Mouse (Mus musculus) embryonic facial prominence, embryonic 10.5 days (tissue): ENCODE data around the gene Npy5r. TPM values are rescaled to one million over a fixed set of nuclear protein-coding genes. Genes with fewer than 3 reads are reported as not detected.

Experiments used
- DNase-seq: peaks from one replicate; pipeline ENCODE4 v3.0.0-alpha.2; 2017; ENCODE audit warnings: low spot score
- H3K27ac ChIP-seq: fragments of 300-500 bp; sonication (generic); replicated peaks from 2 replicates; pipeline ENCODE4 v1.5.1; 2016; ENCODE audit warnings: mild to moderate bottlenecking
- H3K27me3 ChIP-seq: fragments of 300-500 bp; sonication (generic); replicated peaks from 2 replicates; pipeline ENCODE4 v1.6.1; 2016; ENCODE audit warnings: low read depth, mild to moderate bottlenecking; ENCODE audit not compliant: poor library complexity, severe bottlenecking
- H3K36me3 ChIP-seq: fragments of 300-500 bp; sonication (generic); replicated peaks from 2 replicates; pipeline ENCODE4 v1.6.1; 2016; ENCODE audit warnings: mild to moderate bottlenecking, moderate library complexity
- H3K4me1 ChIP-seq: fragments of 300-500 bp; sonication (generic); 2 replicates; pipeline ENCODE4 v1.6.1; 2016
- H3K4me3 ChIP-seq: fragments of 300-500 bp; sonication (generic); 2 replicates; pipeline ENCODE4 v1.5.1; 2016; ENCODE audit warnings: mild to moderate bottlenecking, moderate library complexity
- H3K9me3 ChIP-seq: fragments of 300-500 bp; sonication (generic); 2 replicates; pipeline ENCODE4 v1.6.1; 2016; ENCODE audit warnings: mild to moderate bottlenecking
- WGBS: fragments of 180-500 bp; shearing (Covaris S2); methylation state at CpG from one replicate; pipeline ENCODE4 v1.1.7; 2016; 5-methylcytosine and 5-hydroxymethylcytosine counted together
- polyA plus RNA-seq: library from polyadenylated mRNA; unstranded; fragments of >200 nt; fragmentation: Nextera tagmentation; extraction: Ambion mirVana; gene quantifications from 2 replicates; pipeline ENCODE4 v1.2.1, GENCODE M21; 2016

Npy5r gene
- 0.06 TPM in 1 of 2 replicates, not detected in the other for polyA plus RNA-seq

- Histone ChIP-seq H3K27me3 (peaks cover 48% of the 10 kb centered on the region), H3K36me3 (no peaks in the 10 kb centered on the region), H3K9me3 (no peaks in the 10 kb centered on the region), H3K4me1 (peaks cover 8% of the 10 kb centered on the region), H3K4me3 (peak within 1 kb of the TSS; percentile 64), H3K27ac (peak within 1 kb of the TSS; percentile 54; the same call in 1 of the 2 replicates)
- peak; percentile 64 for DNase-seq
- 2% methylated on average over 43 of the region's 43 CpGs for WGBS
Observed at GRCm38 (mm10) chr8:66687511-66688329, at the start of gene Npy5r. Npy5r (minus strand) TSS chr8:66688128.

GRCm38 (mm10) chr8:66731957-66732356, 44.0 kb upstream of the Npy5r start:
- H3K27ac ChIP-seq: no peak overlapping the region
- H3K9me3 ChIP-seq: no peaks in the 10 kb centered on the region
- H3K4me1 ChIP-seq: no peaks in the 10 kb centered on the region
- H3K36me3 ChIP-seq: no peaks in the 10 kb centered on the region
- 48% methylated on average over 5 of the region's 5 CpGs for WGBS
- no peaks in the 10 kb centered on the region for H3K27me3 ChIP-seq
- no peak overlapping the region for H3K4me3 ChIP-seq
- DNase-seq: no peak

GRCm38 (mm10) chr8:66729446-66729845, 41.5 kb upstream of the Npy5r start:
- Histone ChIP-seq H3K27me3 (no peaks in the 10 kb centered on the region), H3K4me1 (no peaks in the 10 kb centered on the region), H3K27ac (no peak overlapping the region), H3K9me3 (no peaks in the 10 kb centered on the region), H3K4me3 (no peak overlapping the region), H3K36me3 (no peaks in the 10 kb centered on the region)
- DNase-seq: no peak
- WGBS: 24% methylated on average over 7 of the region's 7 CpGs

GRCm38 (mm10) chr8:66722835-66723234, 34.9 kb upstream of the Npy5r start:
- no peak for DNase-seq
- no peaks in the 10 kb centered on the region for H3K9me3 ChIP-seq
- no peaks in the 10 kb centered on the region for H3K4me1 ChIP-seq
- no peaks in the 10 kb centered on the region for H3K27me3 ChIP-seq
- H3K36me3 ChIP-seq: no peaks in the 10 kb centered on the region
- H3K4me3 ChIP-seq: no peak overlapping the region
- WGBS: 82% methylated on average over 2 of the region's 2 CpGs
- no peak overlapping the region for H3K27ac ChIP-seq

GRCm38 (mm10) chr8:66714324-66714975, 26.5 kb upstream of the Npy5r start:
- no peaks in the 10 kb centered on the region for H3K36me3 ChIP-seq
- H3K27ac ChIP-seq: no peak overlapping the region
- no peak for DNase-seq
- no peaks in the 10 kb centered on the region for H3K27me3 ChIP-seq
- H3K4me3 ChIP-seq: no peak overlapping the region
- no peaks in the 10 kb centered on the region; the same call in 1 of the 2 replicates for H3K9me3 ChIP-seq
- 94% methylated on average over 7 of the region's 7 CpGs for WGBS
- H3K4me1 ChIP-seq: no peaks in the 10 kb centered on the region

GRCm38 (mm10) chr8:66698782-66699181, 10.9 kb upstream of the Npy5r start:
- 73% methylated on average over 7 of the region's 7 CpGs for WGBS
- Histone ChIP-seq H3K4me1 (peaks cover 4% of the 10 kb centered on the region; the same call in 1 of the 2 replicates), H3K4me3 (no peak overlapping the region), H3K36me3 (no peaks in the 10 kb centered on the region), H3K9me3 (no peaks in the 10 kb centered on the region), H3K27ac (no peak overlapping the region), H3K27me3 (peaks cover 54% of the 10 kb centered on the region)
- DNase-seq: no peak

GRCm38 (mm10) chr8:66698011-66698410, 10.1 kb upstream of the Npy5r start:
- peaks cover 4% of the 10 kb centered on the region; the same call in 1 of the 2 replicates for H3K4me1 ChIP-seq
- 8% methylated on average over 7 of the region's 7 CpGs for WGBS
- no peaks in the 10 kb centered on the region for H3K9me3 ChIP-seq
- no peak overlapping the region for H3K27ac ChIP-seq
- peak overlapping the region; percentile 54 for H3K4me3 ChIP-seq
- H3K27me3 ChIP-seq: peaks cover 54% of the 10 kb centered on the region
- DNase-seq: peak; percentile 12
- H3K36me3 ChIP-seq: no peaks in the 10 kb centered on the region

- Histone ChIP-seq H3K4me3 (peak within 1 kb of the TSS; percentile 54), H3K27ac (no peak within 1 kb of the TSS), H3K36me3 (no peaks in the 10 kb centered on the region), H3K9me3 (no peaks in the 10 kb centered on the region), H3K27me3 (peaks cover 54% of the 10 kb centered on the region), H3K4me1 (peaks cover 4% of the 10 kb centered on the region; the same call in 1 of the 2 replicates)
- WGBS: 1% methylated on average over 30 of the region's 30 CpGs
- DNase-seq: peak; percentile 56
Observed at GRCm38 (mm10) chr8:66696970-66697843, 9.3 kb upstream of the Npy5r start, which contains the start of gene Npy1r. Npy1r (plus strand) TSS chr8:66697192.

GRCm38 (mm10) chr8:66690402-66690801, 2.5 kb upstream of the Npy5r start:
- Histone ChIP-seq H3K9me3 (no peaks in the 10 kb centered on the region), H3K36me3 (no peaks in the 10 kb centered on the region), H3K4me1 (peaks cover 8% of the 10 kb centered on the region), H3K27ac (no peak overlapping the region), H3K4me3 (no peak overlapping the region), H3K27me3 (peaks cover 54% of the 10 kb centered on the region)
- no peak for DNase-seq
- 82% methylated on average over 5 of the region's 5 CpGs for WGBS

- Histone ChIP-seq H3K36me3 (no peaks in the 10 kb centered on the region), H3K4me1 (peaks cover 8% of the 10 kb centered on the region), H3K27me3 (peaks cover 48% of the 10 kb centered on the region), H3K27ac (no peak overlapping the region), H3K4me3 (no peak overlapping the region), H3K9me3 (no peaks in the 10 kb centered on the region)
- peak; percentile 10 for DNase-seq
- 51% methylated on average over 4 of the region's 4 CpGs for WGBS
Observed at GRCm38 (mm10) chr8:66688799-66689198, 871 bp upstream of the Npy5r start.

- H3K4me3 ChIP-seq: peak overlapping the region; percentile 64
- no peak overlapping the region for H3K27ac ChIP-seq
- no peaks in the 10 kb centered on the region for H3K9me3 ChIP-seq
- DNase-seq: no peak
- H3K36me3 ChIP-seq: no peaks in the 10 kb centered on the region
- peaks cover 8% of the 10 kb centered on the region for H3K4me1 ChIP-seq
- 38% methylated on average over 6 of the region's 6 CpGs for WGBS
- H3K27me3 ChIP-seq: peaks cover 48% of the 10 kb centered on the region
Observed at GRCm38 (mm10) chr8:66688395-66688794, 467 bp upstream of the Npy5r start.

- peaks cover 9% of the 10 kb centered on the region for H3K27me3 ChIP-seq
- no peak overlapping the region for H3K4me3 ChIP-seq
- 84% methylated on average over 2 of the region's 2 CpGs for WGBS
- no peaks in the 10 kb centered on the region for H3K9me3 ChIP-seq
- no peak overlapping the region for H3K27ac ChIP-seq
- H3K4me1 ChIP-seq: no peaks in the 10 kb centered on the region
- no peak for DNase-seq
- no peaks in the 10 kb centered on the region for H3K36me3 ChIP-seq
Observed at GRCm38 (mm10) chr8:66681261-66681660, 6.7 kb downstream of the Npy5r start.
